Mouse (Mus musculus): ENCODE data around the gene Bcam.

The Bcam gene

GRCm38 (mm10) chr7:19791504-19791903 lies 20.7 kb upstream of the Bcam start:
- in situ Hi-C loops (cut with MboI; ENCODE audit: unreplicated experiment in 2 of 2): loop anchor here (10.0 kb wide), 5 partner anchors 127 to 387 kb away; partner anchors contain the start of genes Ceacam20 (in 1 of the 2), Ckm (in 1 of the 2), Clptm1 (in 1 of the 2) and Igsf23 (in 1 of the 2)

- in situ Hi-C loops (cut with MboI; ENCODE audit: unreplicated experiment in 2 of 2): loop anchor here (10.0 kb wide), 6 partner anchors 125 to 385 kb away; partner anchors contain the start of genes Clptm1 (in 2 of the 2), Ceacam20 (in 1 of the 2), Ckm (in 1 of the 2) and Igsf23 (in 1 of the 2)
Measured at GRCm38 (mm10) chr7:19789904-19790347, 19.1 kb upstream of the Bcam start.

- in situ Hi-C loops (cut with MboI; ENCODE audit: unreplicated experiment in 2 of 2): loop anchor here in 1 of 2 experiments (10.0 kb wide), 3 partner anchors 121 to 361 kb away; partner anchors contain the start of gene Clptm1
Measured at GRCm38 (mm10) chr7:19785874-19786458, 15.2 kb upstream of the Bcam start.

GRCm38 (mm10) chr7:19784764-19785535 lies 14.1 kb upstream of the Bcam start:
- in situ Hi-C loops (cut with MboI; ENCODE audit: unreplicated experiment in 2 of 2): loop anchor here in 1 of 2 experiments (10.0 kb wide), 3 partner anchors 120 to 360 kb away; partner anchors contain the start of gene Clptm1

GRCm38 (mm10) chr7:19783630-19784029 lies 12.8 kb upstream of the Bcam start:
- in situ Hi-C loops (cut with MboI; ENCODE audit: unreplicated experiment in 2 of 2): loop anchor here in 1 of 2 experiments (10.0 kb wide), 3 partner anchors 119 to 359 kb away; partner anchors contain the start of gene Clptm1

GRCm38 (mm10) chr7:19782645-19783044 lies 11.8 kb upstream of the Bcam start:
- in situ Hi-C loops (cut with MboI; ENCODE audit: unreplicated experiment in 2 of 2): loop anchor here in 1 of 2 experiments (10.0 kb wide), 3 partner anchors 118 to 358 kb away; partner anchors contain the start of gene Clptm1

GRCm38 (mm10) chr7:19781741-19782140 lies 10.9 kb upstream of the Bcam start:
- in situ Hi-C loops (cut with MboI; ENCODE audit: unreplicated experiment in 2 of 2): loop anchor here in 1 of 2 experiments (10.0 kb wide), 3 partner anchors 117 to 357 kb away; partner anchors contain the start of gene Clptm1

GRCm38 (mm10) chr7:19779903-19780302 lies 9.1 kb upstream of the Bcam start:
- in situ Hi-C loops (cut with MboI; ENCODE audit: unreplicated experiment in 2 of 2): loop anchor here (5.0 to 10.0 kb wide), 4 partner anchors 48 to 355 kb away; partner anchors contain the start of gene Clptm1 (in 1 of the 2)

- in situ Hi-C loops (cut with MboI; ENCODE audit: unreplicated experiment in 2 of 2): loop anchor here in 1 of 2 experiments (5.0 kb wide), 1 partner anchor 46 kb away; no protein-coding TSS in a partner anchor
Measured at GRCm38 (mm10) chr7:19778645-19779044, 7.8 kb upstream of the Bcam start.

GRCm38 (mm10) chr7:19777049-19777723 lies 6.4 kb upstream of the Bcam start:
- in situ Hi-C loops (cut with MboI; ENCODE audit: unreplicated experiment in 2 of 2): loop anchor here in 1 of 2 experiments (5.0 kb wide), 1 partner anchor 45 kb away; no protein-coding TSS in a partner anchor

GRCm38 (mm10) chr7:19771682-19772081 lies 866 bp upstream of the Bcam start:
- in situ Hi-C loops (cut with MboI; ENCODE audit: unreplicated experiment in 2 of 2): no loop called here

GRCm38 (mm10) chr7:19770375-19770754 lies 451 bp downstream of the Bcam start:
- in situ Hi-C loops (cut with MboI; ENCODE audit: unreplicated experiment in 2 of 2): no loop called here

GRCm38 (mm10) chr7:19769434-19770374 lies 1.1 kb downstream of the Bcam start:
- in situ Hi-C loops (cut with MboI; ENCODE audit: unreplicated experiment in 2 of 2): no loop called here

- in situ Hi-C loops (cut with MboI; ENCODE audit: unreplicated experiment in 2 of 2): no loop called here
Measured at GRCm38 (mm10) chr7:19769001-19769400, 1.8 kb downstream of the Bcam start.

- in situ Hi-C loops (cut with MboI; ENCODE audit: unreplicated experiment in 2 of 2): no loop called here
Measured at GRCm38 (mm10) chr7:19768251-19768650, 2.6 kb downstream of the Bcam start.

- in situ Hi-C loops (cut with MboI; ENCODE audit: unreplicated experiment in 2 of 2): no loop called here
Measured at GRCm38 (mm10) chr7:19764581-19764980, 6.2 kb downstream of the Bcam start.

GRCm38 (mm10) chr7:19763829-19764477 lies 6.9 kb downstream of the Bcam start:
- in situ Hi-C loops (cut with MboI; ENCODE audit: unreplicated experiment in 2 of 2): no loop called here

- in situ Hi-C loops (cut with MboI; ENCODE audit: unreplicated experiment in 2 of 2): no loop called here
Measured at GRCm38 (mm10) chr7:19762283-19762682, 8.5 kb downstream of the Bcam start.

GRCm38 (mm10) chr7:19760021-19760420 lies 10.8 kb downstream of the Bcam start:
- in situ Hi-C loops (cut with MboI; ENCODE audit: unreplicated experiment in 2 of 2): no loop called here
